Mouse (Mus musculus) liver, adult 2 months (tissue): ENCODE results near the gene Pptc7.

ENCODE experiments used
- CTCF ChIP-seq: fragments of 200-500 bp; IDR thresholded peaks from 2 replicates; pipeline ENCODE4 v1.5.1; 2011; ENCODE audit warnings: low read depth, low read length, control low read depth
- POLR2A ChIP-seq: fragments of 200-500 bp; IDR thresholded peaks from 2 replicates; pipeline ENCODE4 v1.6.1; 2011; ENCODE audit warnings: low read length, control low read depth; ENCODE audit not compliant: insufficient read depth; ENCODE audit errors: extremely low read depth

DNA sequence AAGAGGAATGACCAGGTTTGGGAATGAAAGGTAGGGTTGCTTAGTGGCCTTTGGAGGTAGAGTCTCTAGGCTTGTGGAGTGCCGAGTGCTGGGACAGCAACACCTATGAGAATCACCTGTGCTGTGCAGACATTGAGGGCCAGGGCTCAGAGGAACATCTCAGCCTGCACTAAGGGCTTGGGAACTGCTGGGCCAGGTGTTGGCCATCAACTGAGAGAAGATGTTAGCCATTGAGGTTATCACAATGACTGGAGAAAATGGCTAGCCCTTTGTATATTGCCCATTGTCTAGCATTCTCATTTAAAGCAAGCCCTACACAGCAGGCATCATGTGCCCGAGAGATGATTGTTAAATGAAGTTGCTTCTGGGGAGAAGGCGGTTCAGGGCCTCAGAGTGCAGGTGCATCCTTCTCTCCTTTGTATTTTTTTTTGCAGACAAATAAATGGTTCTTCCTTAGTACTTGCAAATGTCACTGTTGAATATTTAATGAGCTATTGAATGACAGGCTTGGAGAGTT, 10.1 kb downstream of the Pptc7 start:
- no peak for TF ChIP-seq CTCF
- no peak for TF ChIP-seq POLR2A
